Mouse (Mus musculus): ENCODE results near the gene Lrrfip1. TPM values are rescaled to one million over a fixed set of nuclear protein-coding genes. Genes with fewer than 3 reads are reported as not detected.

Lrrfip1 gene
- total and polyA plus RNA-seq, 2 experiments from 2014 or later: 120 to 168 TPM

DNA sequence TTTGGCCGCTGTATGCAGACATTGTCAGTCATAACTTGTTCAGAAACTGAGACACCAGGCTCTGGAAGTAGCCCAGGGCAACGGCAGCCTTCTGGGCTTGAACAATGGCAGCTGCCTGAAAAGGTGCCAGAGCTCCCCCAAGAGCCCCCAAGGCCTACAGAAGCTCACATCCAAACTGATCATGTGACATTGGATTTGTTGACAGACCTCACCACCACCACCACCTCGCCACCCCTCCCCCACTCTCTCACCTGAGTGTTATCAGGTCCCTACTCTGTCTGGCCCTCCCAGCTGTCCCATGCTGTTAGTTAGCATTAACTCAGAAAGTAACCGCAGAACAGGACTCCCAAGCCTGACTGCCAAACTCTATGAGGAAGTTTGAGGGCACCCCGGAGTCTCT is 44.7 kb downstream of the Lrrfip1 start:
- peaks cover 66% of the 10 kb centered on the region for H3K4me1 ChIP-seq (ENCODE audit: control insufficient read depth, insufficient read depth)
- no peak overlapping the region for H3K4me2 ChIP-seq (ENCODE audit: low read depth, low read length)
- H3K27ac ChIP-seq (ENCODE audit: low read depth): peak overlapping the region; percentile 75
- H3K4me3 ChIP-seq (ENCODE audit: low read depth, low read length): no peak overlapping the region
- ATAC-seq (ENCODE audit: insufficient read depth, low read depth) (no peak), DNase-seq (ENCODE audit: low spot score) (no peak)
- no peak for TF ChIP-seq CTCF (IDR thresholded peaks at IDR 0.05; ENCODE audit: low read depth)
- TF ChIP-seq EP300 (IDR thresholded peaks at IDR 0.05; ENCODE audit: low read depth): no peak
- H3K36me3 ChIP-seq (replicated peaks; ENCODE audit: control insufficient read depth, insufficient read depth, low read length): no peaks in the 10 kb centered on the region; the same call in 1 of the 2 replicates
- H3K27me3 ChIP-seq (ENCODE audit: control insufficient read depth, insufficient read depth, low read length): no peaks in the 10 kb centered on the region
- 36% methylated on average over 5 of the region's 5 CpGs for WGBS
- H3K9ac ChIP-seq (replicated peaks; ENCODE audit: low read depth, low read length): no peak overlapping the region; the same call in 1 of the 2 replicates
- H3K9me3 ChIP-seq (replicated peaks; ENCODE audit: control insufficient read depth, low read length): no peaks in the 10 kb centered on the region

DNA sequence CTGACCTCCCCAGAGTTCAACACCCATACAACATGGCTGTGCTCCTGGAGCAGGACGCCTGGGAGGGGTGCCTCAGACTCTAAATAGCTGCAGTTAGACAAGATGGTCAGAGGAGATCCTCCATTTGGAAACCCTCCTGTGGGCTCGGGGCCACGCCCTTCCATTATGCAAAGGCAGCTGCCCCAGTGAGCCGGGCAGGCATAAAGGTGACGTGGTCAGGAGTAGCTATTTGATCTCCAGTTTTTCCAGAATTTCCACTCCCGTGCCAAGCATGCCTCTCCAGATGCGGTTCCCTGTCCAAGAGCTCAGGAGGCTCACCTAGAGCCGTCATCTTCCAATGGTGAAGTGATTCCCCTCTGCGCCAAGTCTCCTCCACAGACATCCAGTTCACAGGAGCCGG is 45.6 kb downstream of the Lrrfip1 start:
- ATAC-seq (ENCODE audit: insufficient read depth, low read depth): no peak
- H3K9ac ChIP-seq (replicated peaks; ENCODE audit: low read depth, low read length): no peak overlapping the region

DNA sequence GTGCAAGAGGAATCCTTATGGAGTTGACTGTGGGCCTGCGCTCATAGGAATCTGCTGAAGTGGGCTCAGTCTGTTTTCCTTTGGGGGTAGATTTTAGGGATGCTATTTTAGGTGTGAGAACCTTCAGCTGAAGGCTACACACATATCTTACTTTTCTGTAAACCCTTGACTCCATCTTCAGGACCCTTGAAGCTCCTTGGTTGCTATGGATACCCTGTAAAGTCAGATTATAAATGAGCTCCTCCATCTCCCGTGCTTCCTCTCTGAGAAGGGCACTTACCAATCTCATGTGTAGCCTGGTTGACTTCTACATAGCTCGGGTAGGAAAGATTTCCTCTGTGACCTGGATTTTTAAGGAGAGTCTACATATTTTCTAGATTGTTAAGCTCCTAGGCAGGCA is 46.1 kb downstream of the Lrrfip1 start:
- Histone ChIP-seq H3K27ac (ENCODE audit: low read depth) (0 out of 2 replicates have a peak overlapping the region, but pooled peaks have one; percentile 75), H3K36me3 (replicated peaks; ENCODE audit: control insufficient read depth, insufficient read depth, low read length) (no peaks in the 10 kb centered on the region; the same call in 1 of the 2 replicates), H3K4me3 (ENCODE audit: low read depth, low read length) (no peak overlapping the region), H3K4me1 (ENCODE audit: control insufficient read depth, insufficient read depth) (peaks cover 53% of the 10 kb centered on the region), H3K4me2 (ENCODE audit: low read depth, low read length) (no peak overlapping the region), H3K27me3 (ENCODE audit: control insufficient read depth, insufficient read depth, low read length) (no peaks in the 10 kb centered on the region), H3K9me3 (replicated peaks; ENCODE audit: control insufficient read depth, low read length) (no peaks in the 10 kb centered on the region), H3K9ac (replicated peaks; ENCODE audit: low read depth, low read length) (no peak overlapping the region)
- DNase-seq (ENCODE audit: low spot score) (no peak), ATAC-seq (ENCODE audit: insufficient read depth, low read depth) (no peak)
- WGBS: 51% methylated on average over 3 of the region's 3 CpGs
- TF ChIP-seq EP300 (IDR thresholded peaks at IDR 0.05; ENCODE audit: low read depth) (no peak), CTCF (IDR thresholded peaks at IDR 0.05; ENCODE audit: low read depth) (no peak)

More for the DNA sequence above, 45.6 kb downstream of the Lrrfip1 start:
- 68% methylated on average over 10 of the region's 10 CpGs for WGBS
- no peak overlapping the region for H3K4me2 ChIP-seq (ENCODE audit: low read depth, low read length)
- peak overlapping the region; percentile 75 for H3K27ac ChIP-seq (ENCODE audit: low read depth)
- TF ChIP-seq EP300 (IDR thresholded peaks at IDR 0.05; ENCODE audit: low read depth): no peak
- no peak for TF ChIP-seq CTCF (IDR thresholded peaks at IDR 0.05; ENCODE audit: low read depth)
- H3K9me3 ChIP-seq (replicated peaks; ENCODE audit: control insufficient read depth, low read length): no peaks in the 10 kb centered on the region
- H3K27me3 ChIP-seq (ENCODE audit: control insufficient read depth, insufficient read depth, low read length): no peaks in the 10 kb centered on the region
- no peak for DNase-seq (ENCODE audit: low spot score)
- H3K4me1 ChIP-seq (ENCODE audit: control insufficient read depth, insufficient read depth): peaks cover 57% of the 10 kb centered on the region
- H3K36me3 ChIP-seq (replicated peaks; ENCODE audit: control insufficient read depth, insufficient read depth, low read length): no peaks in the 10 kb centered on the region; the same call in 1 of the 2 replicates
- no peak overlapping the region for H3K4me3 ChIP-seq (ENCODE audit: low read depth, low read length)

DNA sequence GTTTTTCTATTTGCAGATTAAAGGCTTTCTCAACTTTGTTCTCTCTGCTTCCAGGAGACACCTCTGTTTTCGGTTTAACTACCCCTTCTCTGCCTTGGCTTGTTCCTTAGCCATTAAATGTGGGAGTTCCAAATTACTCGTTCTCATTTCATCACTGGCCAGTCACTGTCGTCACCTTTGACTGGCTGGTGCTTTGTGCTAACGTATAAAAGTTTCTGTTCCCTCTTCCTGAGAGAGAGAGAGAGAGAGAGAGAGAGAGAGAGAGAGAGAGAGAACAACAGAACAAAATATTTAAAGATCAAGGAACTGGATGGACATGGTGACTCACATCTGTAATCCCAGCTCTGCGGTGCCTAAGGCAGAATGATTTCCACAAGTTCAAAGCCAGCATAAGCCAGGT is 47.7 kb downstream of the Lrrfip1 start:
- no peaks in the 10 kb centered on the region for H3K9me3 ChIP-seq (replicated peaks; ENCODE audit: control insufficient read depth, low read length)
- no peak for TF ChIP-seq EP300 (IDR thresholded peaks at IDR 0.05; ENCODE audit: low read depth)
- no peak for TF ChIP-seq CTCF (IDR thresholded peaks at IDR 0.05; ENCODE audit: low read depth)
- no peak overlapping the region for H3K27ac ChIP-seq (ENCODE audit: low read depth)
- H3K36me3 ChIP-seq (replicated peaks; ENCODE audit: control insufficient read depth, insufficient read depth, low read length): no peaks in the 10 kb centered on the region; the same call in 1 of the 2 replicates
- peaks cover 38% of the 10 kb centered on the region for H3K4me1 ChIP-seq (ENCODE audit: control insufficient read depth, insufficient read depth)
- no peaks in the 10 kb centered on the region for H3K27me3 ChIP-seq (ENCODE audit: control insufficient read depth, insufficient read depth, low read length)
- no peak overlapping the region for H3K4me2 ChIP-seq (ENCODE audit: low read depth, low read length)
- H3K9ac ChIP-seq (replicated peaks; ENCODE audit: low read depth, low read length): no peak overlapping the region
- 40% methylated on average over 5 of the region's 5 CpGs for WGBS
- DNase-seq (ENCODE audit: low spot score): no peak
- H3K4me3 ChIP-seq (ENCODE audit: low read depth, low read length): no peak overlapping the region
- ATAC-seq (ENCODE audit: insufficient read depth, low read depth): no peak

DNA sequence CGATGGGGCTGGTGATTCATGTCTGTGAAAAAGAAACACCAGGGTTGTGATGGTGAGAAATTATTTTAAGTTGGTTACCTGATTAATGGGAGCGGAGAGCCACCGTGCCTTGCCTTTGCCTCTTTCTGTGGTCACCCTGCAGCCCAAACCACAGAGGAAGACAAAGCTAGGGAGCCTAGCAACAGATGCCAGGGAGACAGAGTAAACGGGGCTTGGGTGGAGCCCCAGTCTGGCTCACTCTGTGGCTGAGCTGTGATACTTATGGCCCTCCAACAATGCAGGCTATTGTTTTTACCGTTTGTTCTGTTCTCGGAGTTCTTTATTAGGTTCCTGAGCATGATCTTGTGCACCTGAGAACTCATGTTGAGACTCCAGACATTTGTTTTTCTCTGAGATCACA is 50.8 kb downstream of the Lrrfip1 start:
- ATAC-seq (ENCODE audit: insufficient read depth, low read depth) (no peak), DNase-seq (ENCODE audit: low spot score) (no peak)
- Histone ChIP-seq H3K9me3 (replicated peaks; ENCODE audit: control insufficient read depth, low read length) (no peaks in the 10 kb centered on the region), H3K9ac (replicated peaks; ENCODE audit: low read depth, low read length) (no peak overlapping the region), H3K27ac (ENCODE audit: low read depth) (peak overlapping the region; percentile 22; the same call in 1 of the 2 replicates), H3K4me3 (ENCODE audit: low read depth, low read length) (no peak overlapping the region), H3K4me1 (ENCODE audit: control insufficient read depth, insufficient read depth) (peaks cover 26% of the 10 kb centered on the region), H3K4me2 (ENCODE audit: low read depth, low read length) (no peak overlapping the region), H3K27me3 (ENCODE audit: control insufficient read depth, insufficient read depth, low read length) (no peaks in the 10 kb centered on the region), H3K36me3 (replicated peaks; ENCODE audit: control insufficient read depth, insufficient read depth, low read length) (no peaks in the 10 kb centered on the region)
- 51% methylated on average over 6 of the region's 6 CpGs for WGBS
- TF ChIP-seq CTCF (IDR thresholded peaks at IDR 0.05; ENCODE audit: low read depth) (no peak), EP300 (IDR thresholded peaks at IDR 0.05; ENCODE audit: low read depth) (no peak)
